Mouse (Mus musculus): ENCODE data around the gene Pars2. TPM values are rescaled to one million over a fixed set of nuclear protein-coding genes. Genes with fewer than 3 reads are reported as not detected.
A peak's percentile ranks its signal among the peaks of the same experiment; 100 is the strongest.

Gene Pars2
- polyA plus RNA-seq, 1 experiment from 2014 or later, result 16.2 TPM

- Histone ChIP-seq H3K4me1 (peaks cover 10% of the 10 kb centered on the region), H3K27me3 (ENCODE audit: low read depth, poor library complexity, severe bottlenecking) (peaks cover 71% of the 10 kb centered on the region), H3K27ac (replicated peaks) (no peak overlapping the region), H3K36me3 (no peaks in the 10 kb centered on the region), H3K4me3 (no peak overlapping the region), H3K9me3 (replicated peaks) (no peaks in the 10 kb centered on the region)
- 36% methylated on average over 28 of the region's 28 CpGs for WGBS
- DNase-seq (ENCODE audit: low spot score), result no peak
Observed at GRCm38 (mm10) chr4:106622712-106623111, 28.2 kb upstream of the Pars2 start.

- Histone ChIP-seq H3K9me3 (replicated peaks) (no peaks in the 10 kb centered on the region), H3K27ac (replicated peaks) (no peak overlapping the region), H3K36me3 (no peaks in the 10 kb centered on the region), H3K4me3 (no peak overlapping the region), H3K27me3 (ENCODE audit: low read depth, poor library complexity, severe bottlenecking) (peaks cover 66% of the 10 kb centered on the region), H3K4me1 (peaks cover 8% of the 10 kb centered on the region; the same call in 1 of the 2 replicates)
- DNase-seq (ENCODE audit: low spot score), result no peak
- 90% methylated on average over 10 of the region's 10 CpGs for WGBS
Observed at GRCm38 (mm10) chr4:106624271-106624670, 26.6 kb upstream of the Pars2 start.

GRCm38 (mm10) chr4:106627809-106628208, 23.1 kb upstream of the Pars2 start:
- Histone ChIP-seq H3K36me3 (no peaks in the 10 kb centered on the region), H3K4me1 (peaks cover 13% of the 10 kb centered on the region), H3K27me3 (ENCODE audit: low read depth, poor library complexity, severe bottlenecking) (peaks cover 49% of the 10 kb centered on the region), H3K27ac (replicated peaks) (no peak overlapping the region), H3K4me3 (no peak overlapping the region), H3K9me3 (replicated peaks) (no peaks in the 10 kb centered on the region)
- 88% methylated on average over 5 of the region's 5 CpGs for WGBS
- no peak for DNase-seq (ENCODE audit: low spot score)

GRCm38 (mm10) chr4:106628650-106629360, 22.1 kb upstream of the Pars2 start:
- peaks cover 19% of the 10 kb centered on the region for H3K4me1 ChIP-seq
- 64% methylated on average over 9 of the region's 9 CpGs for WGBS
- H3K27ac ChIP-seq (replicated peaks), result no peak overlapping the region
- no peaks in the 10 kb centered on the region for H3K9me3 ChIP-seq (replicated peaks)
- peaks cover 39% of the 10 kb centered on the region for H3K27me3 ChIP-seq (ENCODE audit: low read depth, poor library complexity, severe bottlenecking)
- no peaks in the 10 kb centered on the region for H3K36me3 ChIP-seq
- DNase-seq (ENCODE audit: low spot score), result no peak
- no peak overlapping the region for H3K4me3 ChIP-seq

GRCm38 (mm10) chr4:106629374-106629773, 21.5 kb upstream of the Pars2 start:
- DNase-seq (ENCODE audit: low spot score), result no peak
- 81% methylated on average over 5 of the region's 5 CpGs for WGBS
- no peak overlapping the region for H3K4me3 ChIP-seq
- no peaks in the 10 kb centered on the region for H3K36me3 ChIP-seq
- H3K4me1 ChIP-seq, result peaks cover 25% of the 10 kb centered on the region
- H3K9me3 ChIP-seq (replicated peaks), result no peaks in the 10 kb centered on the region
- peaks cover 33% of the 10 kb centered on the region for H3K27me3 ChIP-seq (ENCODE audit: low read depth, poor library complexity, severe bottlenecking)
- no peak overlapping the region for H3K27ac ChIP-seq (replicated peaks)

GRCm38 (mm10) chr4:106630333-106631220, 20.3 kb upstream of the Pars2 start:
- peaks cover 21% of the 10 kb centered on the region for H3K27me3 ChIP-seq (ENCODE audit: low read depth, poor library complexity, severe bottlenecking)
- no peaks in the 10 kb centered on the region for H3K9me3 ChIP-seq (replicated peaks)
- peaks cover 24% of the 10 kb centered on the region for H3K4me1 ChIP-seq
- H3K4me3 ChIP-seq, result no peak overlapping the region
- peak overlapping the region; percentile 33; the same call in 1 of the 2 replicates for H3K27ac ChIP-seq (replicated peaks)
- DNase-seq (ENCODE audit: low spot score), result peak; percentile 64
- 38% methylated on average over 14 of the region's 14 CpGs for WGBS
- no peaks in the 10 kb centered on the region for H3K36me3 ChIP-seq

- no peak overlapping the region for H3K27ac ChIP-seq (replicated peaks)
- peaks cover 9% of the 10 kb centered on the region; the same call in 1 of the 2 replicates for H3K27me3 ChIP-seq (ENCODE audit: low read depth, poor library complexity, severe bottlenecking)
- DNase-seq (ENCODE audit: low spot score), result no peak
- H3K36me3 ChIP-seq, result no peaks in the 10 kb centered on the region
- no peaks in the 10 kb centered on the region for H3K9me3 ChIP-seq (replicated peaks)
- peaks cover 22% of the 10 kb centered on the region for H3K4me1 ChIP-seq
- H3K4me3 ChIP-seq, result no peak overlapping the region
- WGBS, result 50% methylated on average over 1 of the region's 3 CpGs
Observed at GRCm38 (mm10) chr4:106632313-106632712, 18.6 kb upstream of the Pars2 start.

GRCm38 (mm10) chr4:106633281-106634085, 17.4 kb upstream of the Pars2 start:
- Histone ChIP-seq H3K9me3 (replicated peaks) (no peaks in the 10 kb centered on the region), H3K27me3 (ENCODE audit: low read depth, poor library complexity, severe bottlenecking) (peaks cover 6% of the 10 kb centered on the region; the same call in 1 of the 2 replicates), H3K4me1 (peaks cover 22% of the 10 kb centered on the region), H3K4me3 (no peak overlapping the region), H3K27ac (replicated peaks) (0 out of 2 replicates have a peak overlapping the region, but pooled peaks have one; percentile 49), H3K36me3 (no peaks in the 10 kb centered on the region)
- DNase-seq (ENCODE audit: low spot score), result no peak
- 48% methylated on average over 8 of the region's 8 CpGs for WGBS

- Histone ChIP-seq H3K36me3 (no peaks in the 10 kb centered on the region), H3K4me1 (peaks cover 22% of the 10 kb centered on the region), H3K27ac (replicated peaks) (0 out of 2 replicates have a peak overlapping the region, but pooled peaks have one; percentile 49), H3K9me3 (replicated peaks) (0 out of 2 replicates have a peak, but pooled peaks cover 3% of the 10 kb centered on the region), H3K27me3 (ENCODE audit: low read depth, poor library complexity, severe bottlenecking) (peaks cover 3% of the 10 kb centered on the region; the same call in 1 of the 2 replicates), H3K4me3 (no peak overlapping the region)
- WGBS, result 52% methylated on average over 9 of the region's 9 CpGs
- DNase-seq (ENCODE audit: low spot score), result no peak
Observed at GRCm38 (mm10) chr4:106634086-106634479, 16.8 kb upstream of the Pars2 start.

- Histone ChIP-seq H3K27ac (replicated peaks) (no peak overlapping the region), H3K9me3 (replicated peaks) (peaks cover 5% of the 10 kb centered on the region; the same call in 1 of the 2 replicates), H3K36me3 (no peaks in the 10 kb centered on the region), H3K4me1 (no peaks in the 10 kb centered on the region), H3K27me3 (ENCODE audit: low read depth, poor library complexity, severe bottlenecking) (peaks cover 20% of the 10 kb centered on the region), H3K4me3 (no peak overlapping the region)
- no peak for DNase-seq (ENCODE audit: low spot score)
- WGBS, result 47% methylated on average over 8 of the region's 8 CpGs
Observed at GRCm38 (mm10) chr4:106643483-106644217, 7.2 kb upstream of the Pars2 start.

- peaks cover 26% of the 10 kb centered on the region for H3K27me3 ChIP-seq (ENCODE audit: low read depth, poor library complexity, severe bottlenecking)
- H3K9me3 ChIP-seq (replicated peaks), result peaks cover under 1% of the 10 kb centered on the region; the same call in 1 of the 2 replicates
- 78% methylated on average over 6 of the region's 6 CpGs for WGBS
- H3K36me3 ChIP-seq, result no peaks in the 10 kb centered on the region
- no peak overlapping the region for H3K27ac ChIP-seq (replicated peaks)
- H3K4me3 ChIP-seq, result no peak overlapping the region
- H3K4me1 ChIP-seq, result no peaks in the 10 kb centered on the region
- no peak for DNase-seq (ENCODE audit: low spot score)
Observed at GRCm38 (mm10) chr4:106644218-106644610, 6.7 kb upstream of the Pars2 start.
